Mouse (Mus musculus) thymus, adult 2 months (tissue): ENCODE data around the gene Zfp983. TPM values are rescaled to one million over a fixed set of nuclear protein-coding genes. Genes with fewer than 3 reads are reported as not detected.
"Not testable (repeated sequence)": the region's sequence is repeated elsewhere in the genome, so short reads cannot be mapped to it uniquely, and the experiment has no call there.

Experiments used
- DNase-seq: peaks from one replicate; pipeline ENCODE4 v3.0.0; 2021
- H3K27ac ChIP-seq: fragments of 200-500 bp; 2 replicates; pipeline ENCODE4 v1.5.1; 2012; ENCODE audit warnings: low read length, control low read depth; ENCODE audit not compliant: control insufficient read depth, insufficient read depth
- H3K27me3 ChIP-seq: fragments of 200-500 bp; 2 replicates; pipeline ENCODE4 v1.6.1; 2012; ENCODE audit warnings: mild to moderate bottlenecking, low read length, moderate library complexity, mixed read lengths; ENCODE audit not compliant: control insufficient read depth, insufficient read depth
- H3K36me3 ChIP-seq: fragments of 200-500 bp; 2 replicates; pipeline ENCODE4 v1.6.1; 2012; ENCODE audit warnings: mild to moderate bottlenecking, low read length, moderate library complexity; ENCODE audit not compliant: control insufficient read depth, insufficient read depth
- H3K4me1 ChIP-seq: fragments of 200-500 bp; replicated peaks from 2 replicates; pipeline ENCODE4 v1.6.1; 2012; ENCODE audit warnings: low read length; ENCODE audit not compliant: control insufficient read depth, insufficient read depth
- H3K4me3 ChIP-seq: fragments of 200-500 bp; 2 replicates; pipeline ENCODE4 v1.5.1; 2012; ENCODE audit warnings: mild to moderate bottlenecking, low read length, control low read depth, moderate library complexity; ENCODE audit not compliant: control insufficient read depth, insufficient read depth
- CTCF ChIP-seq: fragments of 200-500 bp; IDR thresholded peaks from 2 replicates; pipeline ENCODE4 v1.5.1; 2012; ENCODE audit warnings: mild to moderate bottlenecking, control low read depth, low read length, moderate library complexity, borderline replicate concordance; ENCODE audit not compliant: control insufficient read depth, poor library complexity, insufficient read depth; ENCODE audit errors: extremely low read depth
- POLR2A ChIP-seq: fragments of 200-500 bp; IDR thresholded peaks from 2 replicates; pipeline ENCODE4 v1.6.1; 2012; ENCODE audit warnings: mild to moderate bottlenecking, low read length, control low read depth, moderate library complexity; ENCODE audit not compliant: control insufficient read depth, poor library complexity, insufficient read depth; ENCODE audit errors: extremely low read depth
- WGBS: fragments of 180-500 bp; shearing (Covaris S2); methylation state at CpG from one replicate; pipeline ENCODE4 v1.1.7; 2018; 5-methylcytosine and 5-hydroxymethylcytosine counted together
- polyA plus RNA-seq: library from polyadenylated mRNA; depleted of rRNA; stranded (reverse); fragments of >200 nt; gene quantifications from 2 replicates; pipeline ENCODE4 v1.2.3, GENCODE M21; 2012; rRNA removed

Gene Zfp983
- polyA plus RNA-seq, result 1.0 and 1.6 TPM in 2 replicates

GRCm38 (mm10) chr17:21650364-21650907 is at the start of gene Zfp983:
Zfp983 (plus strand) TSS chr17:21650624.
- Histone ChIP-seq H3K27ac (peak within 1 kb of the TSS; percentile 68), H3K4me3 (peak within 1 kb of the TSS; percentile 54)
- 0% methylated on average over 17 of the region's 17 CpGs for WGBS
- 0 out of 2 replicates have a peak, but pooled peaks have one; percentile 53 for TF ChIP-seq POLR2A
- DNase-seq, result peak; percentile 88
- H3K27me3 ChIP-seq, H3K36me3 ChIP-seq, H3K4me1 ChIP-seq: not testable (repeated sequence)

GRCm38 (mm10) chr17:21616356-21616755 is 34.1 kb upstream of the Zfp983 start:
- no peak for DNase-seq
- Histone ChIP-seq H3K4me3 (no peak overlapping the region), H3K4me1 (peaks cover 6% of the 10 kb centered on the region), H3K36me3 (no peaks in the 10 kb centered on the region), H3K27ac (no peak overlapping the region), H3K27me3 (no peaks in the 10 kb centered on the region)
- WGBS, result 91% methylated on average over 3 of the region's 3 CpGs
- TF ChIP-seq CTCF (no peak), POLR2A (no peak)

- DNase-seq, result peak; percentile 11
- 4% methylated on average over 9 of the region's 9 CpGs for WGBS
Measured at GRCm38 (mm10) chr17:21617352-21617751, 33.1 kb upstream of the Zfp983 start.

GRCm38 (mm10) chr17:21623647-21624046 is 26.8 kb upstream of the Zfp983 start:
- Histone ChIP-seq H3K27me3 (no peaks in the 10 kb centered on the region), H3K27ac (no peak overlapping the region), H3K36me3 (no peaks in the 10 kb centered on the region), H3K4me3 (no peak overlapping the region), H3K4me1 (no peaks in the 10 kb centered on the region)
- DNase-seq, result no peak
- WGBS, result 0% methylated on average over 1 of the region's 3 CpGs
- TF ChIP-seq CTCF, result no peak
- no peak for TF ChIP-seq POLR2A

More at GRCm38 (mm10) chr17:21617352-21617751, 33.1 kb upstream of the Zfp983 start:
- H3K4me1 ChIP-seq, result peaks cover 6% of the 10 kb centered on the region
- no peaks in the 10 kb centered on the region for H3K36me3 ChIP-seq
- TF ChIP-seq POLR2A, result no peak
- no peak for TF ChIP-seq CTCF
- no peaks in the 10 kb centered on the region for H3K27me3 ChIP-seq
- H3K4me3 ChIP-seq, result 0 out of 2 replicates have a peak overlapping the region, but pooled peaks have one; percentile 3
- no peak overlapping the region for H3K27ac ChIP-seq

DNA sequence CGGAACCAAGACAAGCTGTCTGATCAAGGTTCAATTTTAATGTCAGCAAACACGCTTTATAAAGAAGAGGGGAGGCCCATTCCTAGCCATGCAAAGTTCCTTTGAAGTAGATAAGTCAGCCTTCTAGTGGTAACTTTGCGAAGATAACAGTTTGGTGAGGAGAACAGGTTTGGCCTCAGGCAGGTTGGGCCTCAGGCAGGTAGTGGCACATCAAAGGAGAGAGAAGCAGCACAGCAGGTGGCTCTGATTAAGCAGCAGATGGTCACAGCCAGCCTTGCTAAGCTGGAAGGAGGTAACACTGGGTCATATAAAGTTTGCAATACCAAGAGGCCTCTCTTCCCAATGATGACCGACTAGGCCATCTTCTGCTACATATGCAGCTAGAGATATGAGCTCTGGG is 14.7 kb upstream of the Zfp983 start:
- DNase-seq, H3K36me3 ChIP-seq, H3K27ac ChIP-seq, H3K4me3 ChIP-seq, H3K4me1 ChIP-seq, H3K27me3 ChIP-seq: not testable (repeated sequence)
- 78% methylated on average over 4 of the region's 4 CpGs for WGBS

DNA sequence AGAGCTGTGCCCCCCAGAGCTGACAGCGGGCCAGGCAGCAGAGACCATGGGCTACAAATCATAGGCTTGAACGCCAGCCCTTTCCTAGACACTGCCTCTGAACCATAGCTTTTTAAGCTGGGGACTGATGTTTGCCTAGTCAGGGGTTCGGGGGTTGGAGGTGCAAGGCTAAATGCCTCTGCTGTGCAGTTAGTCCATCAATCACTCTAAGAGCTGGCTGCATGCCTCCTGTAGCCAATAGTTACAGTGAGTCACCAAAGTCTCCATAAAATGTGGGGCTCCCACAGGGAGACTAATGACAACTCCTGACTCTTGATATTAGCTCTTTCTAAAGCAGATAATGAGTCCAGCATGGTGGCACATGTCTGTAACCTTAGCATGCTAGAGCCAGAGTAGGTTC is 1.6 kb upstream of the Zfp983 start:
- Histone ChIP-seq H3K27ac (no peak overlapping the region), H3K36me3 (no peaks in the 10 kb centered on the region; the same call in 1 of the 2 replicates), H3K27me3 (no peaks in the 10 kb centered on the region), H3K4me1 (no peaks in the 10 kb centered on the region; the same call in 1 of the 2 replicates), H3K4me3 (no peak overlapping the region)
- WGBS, result 96% methylated on average over 3 of the region's 3 CpGs
- TF ChIP-seq CTCF (no peak), POLR2A (no peak)
- no peak for DNase-seq

DNA sequence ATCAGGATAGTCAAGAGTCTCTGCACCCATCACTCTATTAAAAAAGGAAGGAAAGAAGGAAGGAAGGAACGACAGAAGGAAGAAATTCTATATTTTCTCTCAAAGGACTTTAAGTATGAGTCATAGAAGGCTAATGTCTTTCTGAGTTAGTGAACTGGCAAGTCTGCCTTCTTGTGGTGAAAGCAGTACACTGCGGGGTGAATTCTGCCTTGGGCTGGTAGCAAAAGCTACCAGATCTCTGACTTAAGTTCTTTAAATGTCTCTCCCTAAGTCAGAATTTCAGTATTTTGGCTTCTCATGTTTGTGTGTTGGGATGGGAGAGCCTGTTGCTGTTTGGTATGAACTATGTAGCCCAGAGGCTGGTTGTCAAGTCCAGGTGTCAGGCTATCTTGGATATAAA is 488 bp upstream of the Zfp983 start:
- Histone ChIP-seq H3K27ac (peak overlapping the region; percentile 68), H3K4me1 (no peaks in the 10 kb centered on the region; the same call in 1 of the 2 replicates), H3K36me3 (no peaks in the 10 kb centered on the region; the same call in 1 of the 2 replicates), H3K4me3 (no peak overlapping the region), H3K27me3 (no peaks in the 10 kb centered on the region)
- 16% methylated on average over 2 of the region's 2 CpGs for WGBS
- TF ChIP-seq POLR2A, result no peak
- TF ChIP-seq CTCF, result no peak
- peak; percentile 25 for DNase-seq

DNA sequence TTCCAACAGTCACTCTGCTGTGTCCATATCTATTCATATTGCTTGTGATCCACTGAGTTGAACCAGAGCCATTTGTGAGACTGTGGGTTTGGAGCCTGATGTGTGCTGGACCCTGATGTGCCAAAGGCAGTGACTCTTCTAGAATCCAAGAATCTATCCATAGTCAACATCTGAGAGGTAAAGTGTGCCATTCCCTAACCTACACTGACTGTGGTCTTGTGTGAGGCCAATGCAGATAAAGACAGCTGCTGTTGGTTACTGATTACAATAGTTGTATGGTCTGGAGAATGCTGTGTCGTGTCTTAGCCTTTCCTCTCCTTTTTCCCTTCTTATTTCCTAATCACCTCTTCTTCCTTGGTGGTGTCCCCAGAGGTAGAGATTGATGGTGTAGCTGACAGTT is 28.4 kb downstream of the Zfp983 start:
- not testable (repeated sequence) for H3K27me3 ChIP-seq, H3K27ac ChIP-seq, DNase-seq, H3K36me3 ChIP-seq, H3K4me1 ChIP-seq, H3K4me3 ChIP-seq
- WGBS, result 25% methylated on average over 1 of the region's 1 CpGs
